Mouse (Mus musculus) kidney, postnatal 0 days (tissue): ENCODE data around the gene Aar2. TPM values are rescaled to one million over a fixed set of nuclear protein-coding genes. Genes with fewer than 3 reads are reported as not detected.

Experiments
- ATAC-seq: fragments of 200-750 bp; cut with Nextera tagmentation; replicated peaks from 2 replicates; pipeline ENCODE4 v1.8.0; 2017; ENCODE audit warnings: low read depth, moderate number of reproducible peaks, moderate TSS enrichment, moderate library complexity; ENCODE audit not compliant: low FRiP score
- DNase-seq: peaks from one replicate; pipeline ENCODE4 v3.0.0-alpha.2; 2016; ENCODE audit warnings: low spot score
- H3K27ac ChIP-seq: fragments of 300-500 bp; sonication (generic); 2 replicates; pipeline ENCODE4 v1.5.1; 2014; ENCODE audit warnings: mild to moderate bottlenecking
- H3K27me3 ChIP-seq: fragments of 300-500 bp; sonication (generic); 2 replicates; pipeline ENCODE4 v1.6.1; 2014; ENCODE audit warnings: low read length, mixed read lengths; ENCODE audit not compliant: insufficient read depth
- H3K36me3 ChIP-seq: fragments of 300-500 bp; sonication (generic); 2 replicates; pipeline ENCODE4 v1.6.1; 2014; ENCODE audit warnings: low read length, mixed read lengths; ENCODE audit not compliant: insufficient read depth
- H3K4me1 ChIP-seq: fragments of 300-500 bp; sonication (generic); replicated peaks from 2 replicates; pipeline ENCODE4 v1.6.1; 2014; ENCODE audit warnings: antibody characterized with exemption, low read length, mixed read lengths; ENCODE audit not compliant: insufficient read depth
- H3K4me2 ChIP-seq: fragments of 300-500 bp; sonication (generic); 2 replicates; pipeline ENCODE4 v1.6.1; 2014; ENCODE audit warnings: mild to moderate bottlenecking, low read length, moderate library complexity, mixed read lengths
- H3K4me3 ChIP-seq: fragments of 300-500 bp; sonication (generic); replicated peaks from 2 replicates; pipeline ENCODE4 v1.5.1; 2014; ENCODE audit warnings: low read depth, low read length
- H3K9ac ChIP-seq: fragments of 300-500 bp; sonication (generic); 2 replicates; pipeline ENCODE4 v1.6.1; 2014; ENCODE audit warnings: low read depth, low read length
- H3K9me3 ChIP-seq: fragments of 300-500 bp; sonication (generic); replicated peaks from 2 replicates; pipeline ENCODE4 v1.6.1; 2016; ENCODE audit warnings: low read length, inconsistent platforms, mixed read lengths
- CTCF ChIP-seq: IDR thresholded peaks from 2 replicates; pipeline ENCODE4 v1.5.1; 2016; ENCODE audit warnings: antibody characterized with exemption, low read depth, mild to moderate bottlenecking, moderate library complexity
- WGBS: fragments of 180-500 bp; shearing (Covaris S2); extraction: QIAGEN DNeasy Blood & Tissue Kit; methylation state at CpG from one replicate; pipeline ENCODE4 v1.1.7; 2014; 5-methylcytosine and 5-hydroxymethylcytosine counted together
- polyA plus RNA-seq: library from polyadenylated mRNA; unstranded; fragments of >200 nt; fragmentation: Nextera tagmentation; extraction: Ambion mirVana; gene quantifications from 2 replicates; pipeline ENCODE4 v1.2.1, GENCODE M21; 2015

The Aar2 gene
- polyA plus RNA-seq, 1 experiment from 2014 or later, result 30.0 TPM

DNA sequence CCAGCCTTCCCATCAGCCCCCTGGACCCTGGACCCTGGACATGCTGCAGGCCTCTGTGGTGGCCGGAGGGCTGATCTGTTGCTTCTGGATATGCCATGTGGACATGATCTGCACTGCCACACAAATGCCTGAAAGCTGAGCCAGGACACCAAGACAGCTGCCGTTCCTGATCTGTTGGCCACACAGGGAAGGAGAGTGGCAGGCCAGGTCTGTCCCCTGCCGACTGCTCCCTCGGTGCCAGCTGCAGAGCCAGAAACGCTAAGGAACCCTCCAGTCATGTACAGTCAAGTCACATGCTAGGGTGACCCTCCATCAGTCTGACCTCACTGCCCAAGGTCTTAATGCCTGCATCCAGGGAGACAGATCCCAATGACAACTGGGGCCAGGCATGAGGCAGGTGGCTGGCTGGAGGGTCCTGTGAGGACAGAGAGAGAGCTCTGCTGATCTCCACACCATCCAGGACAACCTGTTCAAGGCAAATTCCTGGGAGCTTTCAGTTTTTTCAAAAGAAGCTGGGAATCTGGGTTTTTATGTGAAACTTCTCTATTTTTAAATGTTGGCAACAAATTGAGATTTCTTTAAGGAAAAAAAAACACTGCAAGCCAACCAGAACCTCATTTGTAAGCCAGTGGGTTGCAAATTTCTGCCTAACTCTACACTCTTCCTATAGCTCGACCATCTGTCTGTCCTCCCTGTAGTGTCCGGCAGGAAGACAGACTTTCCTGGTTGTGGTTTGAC, 29.6 kb downstream of the Aar2 start:
- no peaks in the 10 kb centered on the region for H3K36me3 ChIP-seq
- ATAC-seq (no peak), DNase-seq (no peak)
- H3K27ac ChIP-seq, result no peak overlapping the region
- H3K9me3 ChIP-seq, result no peaks in the 10 kb centered on the region
- H3K4me2 ChIP-seq, result no peak overlapping the region
- TF ChIP-seq CTCF, result no peak
- no peak overlapping the region for H3K9ac ChIP-seq
- WGBS, result 71% methylated on average over 7 of the region's 7 CpGs
- H3K27me3 ChIP-seq, result no peaks in the 10 kb centered on the region
- no peak overlapping the region for H3K4me3 ChIP-seq
- H3K4me1 ChIP-seq, result no peaks in the 10 kb centered on the region

DNA sequence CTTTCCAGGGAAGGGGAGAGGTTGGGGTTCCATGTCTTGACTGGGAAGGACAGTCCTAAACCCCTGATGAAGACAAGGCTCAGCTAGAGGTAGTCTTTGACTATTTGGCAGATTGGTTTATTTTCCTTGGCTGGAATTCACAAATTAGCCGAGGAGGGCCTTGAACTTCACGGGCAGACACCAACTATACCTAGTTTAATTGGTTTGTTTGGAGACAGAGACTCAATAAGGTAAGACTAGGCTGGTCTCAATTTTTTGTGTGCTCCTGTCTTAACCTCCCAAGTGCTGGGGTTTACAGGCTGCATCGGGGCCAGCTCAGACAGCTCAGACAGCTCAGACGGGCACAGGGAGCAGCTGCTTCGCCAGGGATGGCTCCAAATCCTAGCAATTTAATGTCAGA, 33.1 kb downstream of the Aar2 start:
- Histone ChIP-seq H3K27ac (no peak overlapping the region), H3K9ac (no peak overlapping the region), H3K9me3 (no peaks in the 10 kb centered on the region), H3K27me3 (0 out of 2 replicates have a peak, but pooled peaks cover 3% of the 10 kb centered on the region), H3K4me2 (no peak overlapping the region), H3K4me3 (no peak overlapping the region), H3K4me1 (no peaks in the 10 kb centered on the region), H3K36me3 (no peaks in the 10 kb centered on the region)
- ATAC-seq, result no peak
- TF ChIP-seq CTCF, result no peak
- no peak for DNase-seq
- WGBS, result 66% methylated on average over 5 of the region's 5 CpGs

DNA sequence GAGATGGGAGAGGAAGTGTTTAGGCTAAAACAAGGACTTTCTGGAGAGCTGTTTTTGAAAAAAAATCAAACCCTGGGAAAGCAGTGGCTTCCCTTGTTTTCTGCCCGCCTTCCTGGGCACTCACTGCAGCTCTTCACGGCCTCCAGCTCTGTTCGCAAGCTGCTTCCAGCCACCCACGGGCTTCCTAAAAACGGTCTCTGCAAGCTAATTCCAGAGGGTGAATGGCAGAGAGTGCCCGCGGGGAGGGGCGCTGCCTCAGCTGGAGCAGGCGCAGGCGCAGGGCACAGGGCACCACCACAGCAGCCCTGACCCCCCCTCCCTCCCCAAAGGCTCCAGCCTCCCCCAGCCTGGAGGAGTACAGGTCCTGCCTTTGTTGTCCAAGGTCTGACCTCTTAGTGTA, 33.9 kb downstream of the Aar2 start:
- 55% methylated on average over 10 of the region's 10 CpGs for WGBS
- no peak for TF ChIP-seq CTCF
- Histone ChIP-seq H3K9ac (no peak overlapping the region), H3K4me1 (no peaks in the 10 kb centered on the region), H3K9me3 (no peaks in the 10 kb centered on the region), H3K27me3 (0 out of 2 replicates have a peak, but pooled peaks cover 3% of the 10 kb centered on the region), H3K27ac (no peak overlapping the region), H3K4me3 (no peak overlapping the region), H3K36me3 (no peaks in the 10 kb centered on the region), H3K4me2 (no peak overlapping the region)
- ATAC-seq (no peak), DNase-seq (no peak)

DNA sequence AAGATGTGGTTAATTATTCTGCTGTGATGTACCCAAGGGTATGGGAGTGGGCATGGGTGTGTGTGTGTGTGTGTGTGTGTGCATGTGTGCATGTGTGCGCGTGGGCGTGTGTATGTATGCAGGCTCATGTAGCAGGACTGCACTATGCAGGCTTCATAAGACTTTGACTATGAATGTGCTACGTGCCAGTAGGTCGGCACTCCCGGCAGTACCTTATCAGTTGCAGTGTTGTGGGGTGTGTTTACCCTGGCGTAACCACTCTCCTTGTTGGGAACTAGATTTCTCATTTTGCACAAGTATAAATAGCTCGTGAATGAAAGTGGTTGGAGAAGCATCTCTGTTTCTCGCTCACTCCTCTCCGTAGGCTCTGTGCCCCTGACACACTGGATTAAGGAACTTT, 35.5 kb downstream of the Aar2 start:
- Histone ChIP-seq H3K36me3 (no peaks in the 10 kb centered on the region), H3K4me1 (no peaks in the 10 kb centered on the region), H3K4me3 (no peak overlapping the region), H3K9ac (no peak overlapping the region), H3K9me3 (no peaks in the 10 kb centered on the region), H3K27me3 (0 out of 2 replicates have a peak, but pooled peaks cover 3% of the 10 kb centered on the region), H3K27ac (no peak overlapping the region), H3K4me2 (no peak overlapping the region)
- WGBS, result 87% methylated on average over 10 of the region's 10 CpGs
- DNase-seq (no peak), ATAC-seq (no peak)
- TF ChIP-seq CTCF, result no peak

DNA sequence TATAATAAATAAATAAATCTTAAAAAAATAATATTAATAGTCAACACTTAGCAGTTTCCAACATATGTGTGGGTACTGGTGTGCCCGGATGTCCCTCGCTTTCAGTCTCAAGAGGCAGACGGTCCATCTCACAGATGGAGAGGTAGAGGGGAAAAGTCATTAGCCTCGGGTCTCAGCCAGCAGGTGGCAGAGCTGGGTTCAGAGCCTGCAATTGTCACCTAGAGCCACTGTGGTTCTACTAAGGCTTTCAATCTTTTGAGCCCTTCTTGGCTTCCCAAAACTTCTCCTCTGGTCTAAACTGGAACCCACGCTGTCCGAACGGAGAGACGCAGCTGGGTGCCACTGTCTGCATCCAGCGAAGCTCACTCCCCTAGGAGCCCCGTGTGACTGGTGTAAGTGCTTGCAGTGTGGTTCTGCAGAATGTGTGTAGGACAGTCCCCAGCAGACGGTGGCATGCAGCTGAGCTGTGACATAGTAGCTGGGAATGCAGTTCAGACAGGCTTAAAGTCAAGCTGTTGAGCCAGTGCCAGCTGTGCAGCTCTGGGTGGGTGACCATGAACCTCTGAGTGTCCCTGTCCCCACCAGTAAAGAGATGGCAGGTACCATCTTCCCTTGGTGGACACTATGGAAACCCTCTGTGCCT, 36.9 kb downstream of the Aar2 start:
- DNase-seq (no peak), ATAC-seq (no peak)
- Histone ChIP-seq H3K4me2 (no peak overlapping the region), H3K9ac (no peak overlapping the region), H3K4me1 (no peaks in the 10 kb centered on the region), H3K36me3 (no peaks in the 10 kb centered on the region), H3K27ac (no peak overlapping the region), H3K27me3 (0 out of 2 replicates have a peak, but pooled peaks cover 3% of the 10 kb centered on the region), H3K9me3 (no peaks in the 10 kb centered on the region), H3K4me3 (no peak overlapping the region)
- WGBS, result 64% methylated on average over 11 of the region's 11 CpGs
- TF ChIP-seq CTCF, result peak; percentile 58

DNA sequence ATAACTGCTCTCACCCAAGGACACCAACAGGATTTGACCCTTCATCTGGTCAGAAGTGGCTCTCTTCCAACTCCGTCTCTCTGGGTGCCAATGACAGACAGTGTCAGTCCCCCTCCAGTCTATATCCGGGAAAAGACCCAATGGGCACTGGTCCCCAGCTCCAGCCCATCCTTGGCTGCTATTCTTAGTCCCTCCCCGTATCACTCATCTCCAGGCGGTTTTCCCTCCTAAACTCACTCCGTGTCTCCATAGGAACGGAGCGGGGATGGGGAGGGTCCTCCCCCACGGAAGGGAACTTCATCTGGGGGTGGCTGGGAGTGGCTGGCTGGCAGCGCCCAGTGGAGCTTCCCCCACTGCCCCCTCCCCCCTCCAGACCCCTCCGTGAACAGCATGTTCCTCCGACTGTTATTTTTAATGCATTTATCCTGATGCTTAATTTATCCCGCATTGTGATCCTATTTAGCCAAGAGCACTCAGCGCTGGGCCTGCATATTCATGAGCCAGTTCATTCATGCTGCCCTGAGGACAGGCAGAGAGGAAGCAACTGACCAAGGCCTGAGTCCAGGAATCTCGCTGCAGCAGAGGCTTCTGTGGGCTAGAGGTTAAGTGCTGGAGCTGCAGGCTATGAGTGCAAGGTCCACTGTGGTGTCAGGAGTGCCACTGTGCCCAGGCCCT, 37.5 kb downstream of the Aar2 start:
- H3K4me3 ChIP-seq, result no peak overlapping the region
- H3K4me2 ChIP-seq, result no peak overlapping the region
- H3K36me3 ChIP-seq, result no peaks in the 10 kb centered on the region
- no peaks in the 10 kb centered on the region for H3K9me3 ChIP-seq
- no peak overlapping the region for H3K27ac ChIP-seq
- DNase-seq (no peak), ATAC-seq (0 out of 2 replicates have a peak, but pooled peaks have one; percentile 33)
- no peak overlapping the region for H3K9ac ChIP-seq
- H3K4me1 ChIP-seq, result no peaks in the 10 kb centered on the region
- WGBS, result 37% methylated on average over 14 of the region's 14 CpGs
- TF ChIP-seq CTCF, result no peak
- H3K27me3 ChIP-seq, result 0 out of 2 replicates have a peak, but pooled peaks cover 3% of the 10 kb centered on the region
